In genomic region chr19:47946821-47947465, GRCm38 (mm10) we compare ENCODE assay signal across 11 mouse cellular contexts. TPM values are rescaled to one million over a fixed set of nuclear protein-coding genes. Genes with fewer than 3 reads are reported as not detected.
DNase-seq lines count a peak whose midpoint lies in the region; ATAC-seq and TF ChIP-seq lines count a peak whose summit lies in the region.
"Had no signal": no experiment of that assay in that cellular context is flagged by ENCODE, and none has a peak within 500 bp of the region (broad histone marks: within the 10 kb centered on the region; RNA-seq: fewer than 3 reads in every experiment).

No protein-coding gene starts in this region.

- H3K9me3 ChIP-seq in forebrain, embryonic 16.5 days (ENCODE audit: control insufficient read depth, low read length): no peaks in the 10 kb centered on the region
- H3K9me3 ChIP-seq in forebrain, embryonic 10.5 days: no peaks in the 10 kb centered on the region
- no peaks in the 10 kb centered on the region for H3K9me3 ChIP-seq in lung, postnatal 0 days (ENCODE audit: low read length)
- no peaks in the 10 kb centered on the region for H3K9me3 ChIP-seq in limb, embryonic 13.5 days
- H3K9me3 ChIP-seq in stomach, embryonic 16.5 days (replicated peaks; ENCODE audit: control insufficient read depth, low read length): no peaks in the 10 kb centered on the region

- no peak for TF ChIP-seq CTCF in lung, postnatal 0 days (IDR thresholded peaks at IDR 0.05)
- no peak for TF ChIP-seq CTCF in lung, adult 2 months (IDR thresholded peaks at IDR 0.05; ENCODE audit: insufficient read depth, low read length)

- no peak for DNase-seq in forebrain, embryonic 10.5 days (ENCODE audit: extremely low spot score, low spot score)
- peak; percentile 29 for DNase-seq in lung, postnatal 0 days (ENCODE audit: low spot score)
- DNase-seq in lung, adult 2 months: no peak
- no peak for DNase-seq in gastrocnemius, postnatal 10 days
- no peak for DNase-seq in ovary, adult 18-20 months (ENCODE audit: low spot score)
- DNase-seq: B cell, adult 2 months; cerebellum, postnatal 25 days; gastrocnemius, postnatal 25 days had no signal

- TF ChIP-seq EP300 in lung, postnatal 0 days (IDR thresholded peaks at IDR 0.05): no peak

- H3K4me2 ChIP-seq in forebrain, embryonic 16.5 days (ENCODE audit: low read length): peak overlapping the region; percentile 9
- peak overlapping the region; percentile 38 for H3K4me2 ChIP-seq in lung, postnatal 0 days (replicated peaks; ENCODE audit: low read depth, low read length)
- H3K4me2 ChIP-seq in limb, embryonic 13.5 days (replicated peaks): peak overlapping the region; percentile 36
- peak overlapping the region; percentile 13; the same call in 1 of the 2 replicates for H3K4me2 ChIP-seq in stomach, embryonic 16.5 days (ENCODE audit: low read depth, low read length)

- TF ChIP-seq POLR2A in lung, adult 2 months (IDR thresholded peaks at IDR 0.05; ENCODE audit: borderline replicate concordance, extremely low read depth, low read depth, low read length): no peak

- no peaks in the 10 kb centered on the region for H3K27me3 ChIP-seq in forebrain, embryonic 16.5 days (replicated peaks; ENCODE audit: control insufficient read depth, insufficient read depth, low read length)
- H3K27me3 ChIP-seq in forebrain, embryonic 10.5 days (ENCODE audit: poor library complexity, severe bottlenecking): no peaks in the 10 kb centered on the region
- no peaks in the 10 kb centered on the region for H3K27me3 ChIP-seq in lung, postnatal 0 days (replicated peaks; ENCODE audit: insufficient read depth, low read length)
- peaks cover 6% of the 10 kb centered on the region; the same call in 1 of the 2 replicates for H3K27me3 ChIP-seq in limb, embryonic 13.5 days
- no peaks in the 10 kb centered on the region for H3K27me3 ChIP-seq in stomach, embryonic 16.5 days (ENCODE audit: control insufficient read depth, insufficient read depth, low read length)

- no peaks in the 10 kb centered on the region for H3K36me3 ChIP-seq in forebrain, embryonic 16.5 days (ENCODE audit: control insufficient read depth, insufficient read depth)
- H3K36me3 ChIP-seq in forebrain, embryonic 10.5 days (replicated peaks): no peaks in the 10 kb centered on the region
- no peaks in the 10 kb centered on the region for H3K36me3 ChIP-seq in lung, postnatal 0 days (ENCODE audit: insufficient read depth, low read length)
- no peaks in the 10 kb centered on the region for H3K36me3 ChIP-seq in limb, embryonic 13.5 days
- no peaks in the 10 kb centered on the region for H3K36me3 ChIP-seq in stomach, embryonic 16.5 days (ENCODE audit: control insufficient read depth, insufficient read depth, low read length)

- no peak overlapping the region for H3K27ac ChIP-seq in forebrain, embryonic 16.5 days (ENCODE audit: low read length)
- H3K27ac ChIP-seq in forebrain, embryonic 10.5 days: no peak overlapping the region
- H3K27ac ChIP-seq in lung, postnatal 0 days (ENCODE audit: low read length): no peak overlapping the region
- no peak overlapping the region for H3K27ac ChIP-seq in limb, embryonic 13.5 days
- H3K27ac ChIP-seq in stomach, embryonic 16.5 days (ENCODE audit: low read length): no peak overlapping the region

- ATAC-seq in forebrain, embryonic 16.5 days: peak; percentile 40; the same call in 1 of the 2 replicates
- ATAC-seq in lung, postnatal 0 days: no peak
- ATAC-seq in limb, embryonic 13.5 days (ENCODE audit: low FRiP score, low read depth): no peak
- no peak for ATAC-seq in stomach, embryonic 16.5 days (ENCODE audit: insufficient read depth, low FRiP score)

- no peak overlapping the region for H3K4me3 ChIP-seq in forebrain, embryonic 16.5 days (replicated peaks; ENCODE audit: low read length)
- H3K4me3 ChIP-seq in forebrain, embryonic 10.5 days: no peak overlapping the region; the same call in 1 of the 2 replicates
- 0 out of 2 replicates have a peak overlapping the region, but pooled peaks have one; percentile 2 for H3K4me3 ChIP-seq in lung, postnatal 0 days (ENCODE audit: low read depth, low read length)
- H3K4me3 ChIP-seq in lung, adult 2 months (replicated peaks; ENCODE audit: extremely low read depth, low read depth, low read length): no peak overlapping the region
- H3K4me3 ChIP-seq in limb, embryonic 13.5 days: no peak overlapping the region
- no peak overlapping the region for H3K4me3 ChIP-seq in stomach, embryonic 16.5 days (replicated peaks; ENCODE audit: low read length)

- no peak overlapping the region for H3K9ac ChIP-seq in forebrain, embryonic 16.5 days (replicated peaks; ENCODE audit: low read depth, low read length)
- H3K9ac ChIP-seq in lung, postnatal 0 days (replicated peaks; ENCODE audit: low read depth): no peak overlapping the region
- H3K9ac ChIP-seq in limb, embryonic 13.5 days: peak overlapping the region; percentile 15; the same call in 1 of the 2 replicates
- H3K9ac ChIP-seq in stomach, embryonic 16.5 days (ENCODE audit: low read length): no peak overlapping the region

- 54% methylated on average over 23 of the region's 23 CpGs for WGBS in forebrain, embryonic 16.5 days
- WGBS in forebrain, embryonic 10.5 days: 56% methylated on average over 23 of the region's 23 CpGs
- 45% methylated on average over 23 of the region's 23 CpGs for WGBS in lung, postnatal 0 days
- WGBS in lung, adult 2 months: 38% methylated on average over 23 of the region's 23 CpGs
- 53% methylated on average over 23 of the region's 23 CpGs for WGBS in limb, embryonic 13.5 days
- 54% methylated on average over 23 of the region's 23 CpGs for WGBS in stomach, embryonic 16.5 days

- H3K4me1 ChIP-seq in forebrain, embryonic 16.5 days (replicated peaks; ENCODE audit: control insufficient read depth, insufficient read depth, low read length): no peaks in the 10 kb centered on the region
- H3K4me1 ChIP-seq in forebrain, embryonic 10.5 days: peaks cover 6% of the 10 kb centered on the region
- H3K4me1 ChIP-seq in lung, postnatal 0 days (ENCODE audit: insufficient read depth, low read depth, low read length): no peaks in the 10 kb centered on the region
- no peaks in the 10 kb centered on the region for H3K4me1 ChIP-seq in lung, adult 2 months (ENCODE audit: control insufficient read depth, insufficient read depth, low read length)
- H3K4me1 ChIP-seq in limb, embryonic 13.5 days: no peaks in the 10 kb centered on the region
- no peaks in the 10 kb centered on the region for H3K4me1 ChIP-seq in stomach, embryonic 16.5 days (ENCODE audit: control insufficient read depth, insufficient read depth, low read length)

RNA-seq across cellular contexts. Expression of gene Cfap58, which starts 9.5 kb away (rescaled TPM):
- 0.27 and 0.33 TPM in 2 replicates for polyA plus RNA-seq in forebrain, embryonic 16.5 days (2015; fragmentation: Nextera tagmentation; extraction: Ambion mirVana)
- 0.06 TPM in 1 of 2 replicates, not detected in the other for polyA plus RNA-seq in forebrain, embryonic 10.5 days (2016; fragmentation: Nextera tagmentation; extraction: Ambion mirVana)
- polyA plus RNA-seq in lung, postnatal 0 days (2015; fragmentation: Nextera tagmentation; extraction: Ambion mirVana): 2.0 and 2.6 TPM in 2 replicates
- 0.38 and 0.92 TPM in 2 replicates for polyA plus RNA-seq in lung, adult 2 months (2012; rRNA removed)
- 0.05 TPM in 1 of 2 replicates, not detected in the other for polyA plus RNA-seq in limb, embryonic 13.5 days (2015; fragmentation: Nextera tagmentation; extraction: Ambion mirVana)
- polyA plus RNA-seq in stomach, embryonic 16.5 days (2015; fragmentation: Nextera tagmentation; extraction: Ambion mirVana): 0.04 TPM in 1 of 2 replicates, not detected in the other
- total RNA-seq in gastrocnemius, postnatal 10 days (2021): not detected
- total RNA-seq: gastrocnemius, postnatal 25 days had no signal

RNA-seq across cellular contexts. Expression of gene Itprip, which starts 27.8 kb away (rescaled TPM):
- 6.9 and 7.2 TPM in 2 replicates for polyA plus RNA-seq in forebrain, embryonic 16.5 days (2015; fragmentation: Nextera tagmentation; extraction: Ambion mirVana)
- polyA plus RNA-seq in forebrain, embryonic 10.5 days (2016; fragmentation: Nextera tagmentation; extraction: Ambion mirVana): 21.2 and 21.9 TPM in 2 replicates
- 15.6 and 15.9 TPM in 2 replicates for polyA plus RNA-seq in lung, postnatal 0 days (2015; fragmentation: Nextera tagmentation; extraction: Ambion mirVana)
- 17.8 and 22.0 TPM in 2 replicates for polyA plus RNA-seq in lung, adult 2 months (2012; rRNA removed)
- polyA plus RNA-seq in limb, embryonic 13.5 days (2015; fragmentation: Nextera tagmentation; extraction: Ambion mirVana): 24.3 and 26.6 TPM in 2 replicates
- 18.7 and 20.1 TPM in 2 replicates for polyA plus RNA-seq in stomach, embryonic 16.5 days (2015; fragmentation: Nextera tagmentation; extraction: Ambion mirVana)
- total RNA-seq in gastrocnemius, postnatal 10 days (2021): 1 to 10 TPM; 1.8 to 1.9 TPM

RNA-seq across cellular contexts. Expression of gene Cfap43, which starts 27.9 kb away (rescaled TPM):
- polyA plus RNA-seq in forebrain, embryonic 16.5 days (2015; fragmentation: Nextera tagmentation; extraction: Ambion mirVana): 0.63 and 1.1 TPM in 2 replicates
- 0.05 and 0.06 TPM in 2 replicates for polyA plus RNA-seq in forebrain, embryonic 10.5 days (2016; fragmentation: Nextera tagmentation; extraction: Ambion mirVana)
- 4.9 and 6.3 TPM in 2 replicates for polyA plus RNA-seq in lung, postnatal 0 days (2015; fragmentation: Nextera tagmentation; extraction: Ambion mirVana)
- 7.0 and 7.1 TPM in 2 replicates for polyA plus RNA-seq in lung, adult 2 months (2012; rRNA removed)
- polyA plus RNA-seq in limb, embryonic 13.5 days (2015; fragmentation: Nextera tagmentation; extraction: Ambion mirVana): 0.08 and 0.09 TPM in 2 replicates
- polyA plus RNA-seq in stomach, embryonic 16.5 days (2015; fragmentation: Nextera tagmentation; extraction: Ambion mirVana): 1.1 TPM in 2 replicates
- not detected for total RNA-seq in gastrocnemius, postnatal 10 days (2021)
- total RNA-seq: gastrocnemius, postnatal 25 days had no signal
